Mouse (Mus musculus): ENCODE measurements around the gene Setd1a.

- no peak for TF ChIP-seq POLR2A (IDR thresholded peaks at IDR 0.05; ENCODE audit: control insufficient read depth, extremely low read depth, insufficient read depth, low read length, poor library complexity)
- no peak for TF ChIP-seq CTCF (IDR thresholded peaks at IDR 0.05; ENCODE audit: borderline replicate concordance, control insufficient read depth, extremely low read depth, insufficient read depth, low read length, poor library complexity)
These were observed 34.8 kb downstream of the Setd1a start for GRCm38 (mm10) chr7:127811240-127811639.

All from thymus, adult 2 months (tissue).